Mouse (Mus musculus) gastrocnemius, adult 2 months (tissue): Measurements from ENCODE around the gene Grik4. TPM values are rescaled to one million over a fixed set of nuclear protein-coding genes. Genes with fewer than 3 reads are reported as not detected.
"Not testable (repeated sequence)": the region's sequence is repeated elsewhere in the genome, so short reads cannot be mapped to it uniquely, and the experiment has no call there.

Experiments
- DNase-seq: peaks from one replicate; pipeline ENCODE4 v3.0.0; 2022
- H3K27ac ChIP-seq: fragments of 200-600 bp; 2 replicates; pipeline ENCODE4 v1.8.1; 2022; ENCODE audit warnings: mild to moderate bottlenecking
- H3K4me3 ChIP-seq: fragments of 200-600 bp; 2 replicates; pipeline ENCODE4 v1.8.1; 2022; ENCODE audit warnings: mild to moderate bottlenecking, moderate library complexity
- CTCF ChIP-seq: fragments of 200-600 bp; IDR thresholded peaks from 2 replicates; pipeline ENCODE4 v1.8.1; 2022; ENCODE audit warnings: antibody characterized with exemption, mild to moderate bottlenecking, moderate library complexity
- intact Hi-C: fragments of 180-260 bp; cut with DNase I; formaldehyde crosslinking; loops from one replicate; pipeline ENCODE4 v1.15.1; 2025
- long read RNA-seq, 2 experiments: library from polyadenylated mRNA; stranded (forward); transcript quantifications; one replicate each; pipeline ENCODE4 v2.0.0; 2021
- total RNA-seq, 2 experiments: library from RNA; stranded (reverse); gene quantifications; 2 replicates each; pipeline ENCODE4 v1.2.3; 2021

Gene Grik4
- total RNA-seq = under 1 TPM in 1 of 2 experiments, not detected in 1; 0.22 TPM
- long read RNA-seq, experiment 1 = 0 reads
- long read RNA-seq, experiment 2 = 0 reads

DNA sequence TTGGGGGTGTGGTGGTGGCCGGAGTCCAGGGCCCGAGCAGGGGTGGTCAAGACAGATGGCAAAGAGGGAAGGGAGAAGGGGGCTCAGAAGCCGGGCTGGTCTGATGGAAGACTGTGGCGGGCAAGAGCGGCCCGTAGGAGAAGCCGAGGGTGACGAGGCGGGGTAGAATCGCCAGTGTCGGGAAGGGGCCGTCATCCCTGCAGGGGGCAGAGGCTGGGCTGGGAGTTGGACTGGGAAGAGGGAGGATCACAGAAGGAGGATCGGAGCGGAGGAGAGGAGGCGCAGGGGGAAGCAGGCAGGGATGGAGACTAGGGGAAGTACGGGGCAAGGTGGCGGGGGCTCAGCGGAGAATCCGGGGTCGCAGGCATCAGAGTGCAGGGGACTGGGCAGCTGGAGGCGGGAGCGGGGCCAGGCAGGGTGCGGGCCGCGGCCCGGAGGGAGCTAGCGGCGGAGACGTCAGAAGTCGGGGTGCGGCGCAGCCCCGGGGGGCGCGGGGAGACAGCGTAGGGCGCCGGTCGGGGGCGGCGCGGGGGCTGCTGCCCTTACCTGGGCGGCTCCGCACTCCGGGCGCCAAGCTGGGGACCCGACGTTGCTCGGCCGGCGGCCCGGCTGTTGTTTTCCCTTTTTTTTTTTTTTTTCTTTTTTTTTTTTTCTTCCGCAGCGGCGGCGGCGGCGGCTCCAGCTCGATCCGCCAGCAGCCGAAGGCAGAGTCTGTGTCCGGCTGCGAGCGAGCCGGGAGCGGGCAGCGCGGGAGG lies at the start of gene Grik4:
TSS of gene Grik4 (minus strand) at position 713 of the 755 bp plus-strand sequence.
- Histone ChIP-seq H3K27ac (peak within 1 kb of the TSS; percentile 64), H3K4me3 (peak within 1 kb of the TSS; percentile 83)
- intact Hi-C loops = loop anchor here (1.0 to 2.0 kb wide), 3 partner anchors 156 to 617 kb away; no protein-coding TSS in a partner anchor
- DNase-seq = peak; percentile 65
- no peak for TF ChIP-seq CTCF

GRCm38 (mm10) chr9:42993659-42994058 lies 49.4 kb upstream of the Grik4 start:
- Histone ChIP-seq H3K4me3 (no peak overlapping the region), H3K27ac (no peak overlapping the region)
- DNase-seq = no peak
- TF ChIP-seq CTCF = no peak
- intact Hi-C loops = no loop called here

- no peak overlapping the region for H3K27ac ChIP-seq
- no peak for DNase-seq
- H3K4me3 ChIP-seq = no peak overlapping the region
- no peak for TF ChIP-seq CTCF
- intact Hi-C loops = no loop called here
Measured at GRCm38 (mm10) chr9:42987988-42988387, 43.7 kb upstream of the Grik4 start.

- intact Hi-C loops = no loop called here
- Histone ChIP-seq H3K27ac (no peak overlapping the region), H3K4me3 (no peak overlapping the region)
- no peak for TF ChIP-seq CTCF
- no peak for DNase-seq
Measured at GRCm38 (mm10) chr9:42968894-42969521, 24.7 kb upstream of the Grik4 start.

DNA sequence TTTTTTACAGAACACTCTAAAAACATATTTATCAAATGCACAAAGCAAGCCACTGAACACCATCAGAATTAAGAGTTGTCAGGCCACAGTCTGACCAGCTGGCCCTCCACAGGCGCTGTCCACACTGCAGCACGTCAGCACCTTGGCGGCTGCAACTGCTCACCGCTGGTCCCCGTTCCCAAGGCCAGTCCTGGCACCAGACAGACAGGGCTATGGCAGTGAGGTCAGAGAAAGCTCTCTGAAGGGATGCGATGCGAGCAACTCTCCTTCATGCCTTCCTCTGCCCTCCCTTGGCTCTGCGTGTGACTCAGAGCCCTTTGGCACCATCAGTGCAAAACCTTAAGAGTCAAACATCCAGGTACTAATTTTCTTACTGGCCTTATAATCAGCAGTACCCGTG lies 23.4 kb upstream of the Grik4 start:
- intact Hi-C loops = no loop called here
- H3K4me3 ChIP-seq = no peak overlapping the region
- no peak for TF ChIP-seq CTCF
- DNase-seq = no peak
- no peak overlapping the region for H3K27ac ChIP-seq

GRCm38 (mm10) chr9:42964809-42965208 lies 20.5 kb upstream of the Grik4 start:
- intact Hi-C loops, DNase-seq: not testable (repeated sequence)

DNA sequence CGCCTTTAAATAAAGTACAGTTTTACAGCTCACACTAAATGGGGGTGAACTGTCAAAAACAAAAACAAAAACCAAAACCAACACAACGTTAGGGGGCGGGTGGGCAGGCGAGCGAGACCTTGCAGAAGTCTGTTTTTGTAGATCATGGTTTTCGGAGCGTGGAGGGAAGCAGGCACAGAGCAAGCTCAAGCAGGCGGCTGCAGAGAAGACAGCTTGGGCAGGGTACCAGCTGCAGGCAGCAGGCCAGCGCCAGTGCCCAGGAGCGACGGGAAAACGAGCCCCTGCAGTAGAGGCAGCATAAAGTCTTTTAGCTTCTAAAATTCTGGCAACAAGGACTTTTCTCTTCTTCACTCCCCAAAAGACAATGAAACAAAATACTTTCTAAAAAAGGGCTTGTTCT lies 20.1 kb upstream of the Grik4 start:
- peak; percentile 46 for DNase-seq
- TF ChIP-seq CTCF = no peak
- intact Hi-C loops = no loop called here
- no peak overlapping the region for H3K4me3 ChIP-seq
- H3K27ac ChIP-seq = no peak overlapping the region

More at GRCm38 (mm10) chr9:42964809-42965208, 20.5 kb upstream of the Grik4 start:
- not testable (repeated sequence) for H3K4me3 ChIP-seq, H3K27ac ChIP-seq

DNA sequence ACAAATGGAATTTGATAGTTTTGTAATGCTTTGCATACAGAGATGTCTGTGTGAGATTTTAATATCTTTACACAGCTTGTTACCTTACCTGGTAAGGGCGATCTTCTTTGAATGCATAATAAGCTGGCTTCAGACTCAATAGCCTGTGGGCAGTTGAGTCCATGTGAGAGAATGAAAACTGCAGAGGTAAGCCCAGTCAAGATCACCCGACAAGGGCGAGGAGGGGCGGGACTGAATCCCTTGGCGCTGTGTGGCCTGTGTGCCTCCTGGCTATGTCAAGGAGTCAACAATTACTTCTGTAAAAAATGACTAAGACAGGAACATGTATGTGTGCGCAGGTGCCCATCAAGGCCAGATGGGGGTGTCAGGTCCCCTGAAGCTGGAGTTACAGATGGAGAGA lies 18.2 kb upstream of the Grik4 start:
- intact Hi-C loops = no loop called here
- no peak for DNase-seq
- no peak for TF ChIP-seq CTCF
- H3K27ac ChIP-seq = no peak overlapping the region
- no peak overlapping the region for H3K4me3 ChIP-seq

DNA sequence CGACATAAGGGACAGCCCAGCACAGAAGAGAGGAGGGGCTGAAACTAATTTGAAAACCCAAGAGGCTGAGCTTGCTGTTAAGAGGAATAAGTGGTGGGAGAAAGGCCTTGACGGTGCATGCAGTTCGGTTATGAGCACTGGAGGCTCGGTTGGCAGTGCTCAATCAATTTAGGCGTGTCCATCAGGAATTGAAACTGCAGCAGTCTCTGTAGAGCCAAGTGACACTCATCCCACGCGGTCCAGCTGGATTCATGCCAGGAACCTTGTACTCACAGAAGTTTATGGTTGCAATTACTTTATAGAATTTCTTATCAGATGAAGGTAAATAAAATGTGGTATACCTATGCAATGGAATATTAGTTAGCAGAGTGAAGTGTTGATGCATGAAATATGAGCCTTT lies 14.1 kb upstream of the Grik4 start:
- intact Hi-C loops = no loop called here
- no peak overlapping the region for H3K27ac ChIP-seq
- TF ChIP-seq CTCF = no peak
- H3K4me3 ChIP-seq = no peak overlapping the region
- peak; percentile 38 for DNase-seq

GRCm38 (mm10) chr9:42948381-42948780 lies 4.1 kb upstream of the Grik4 start:
- H3K27ac ChIP-seq = no peak overlapping the region
- DNase-seq = no peak
- TF ChIP-seq CTCF = no peak
- intact Hi-C loops = loop anchor here (5.0 kb wide), 1 partner anchor 396 kb away; no protein-coding TSS in a partner anchor
- no peak overlapping the region for H3K4me3 ChIP-seq

- intact Hi-C loops = loop anchor here (2.0 to 5.0 kb wide), 2 partner anchors 393 to 618 kb away; no protein-coding TSS in a partner anchor
- Histone ChIP-seq H3K27ac (no peak overlapping the region), H3K4me3 (no peak overlapping the region)
- no peak for TF ChIP-seq CTCF
- DNase-seq = no peak
Measured at GRCm38 (mm10) chr9:42945174-42945573, 881 bp upstream of the Grik4 start.

DNA sequence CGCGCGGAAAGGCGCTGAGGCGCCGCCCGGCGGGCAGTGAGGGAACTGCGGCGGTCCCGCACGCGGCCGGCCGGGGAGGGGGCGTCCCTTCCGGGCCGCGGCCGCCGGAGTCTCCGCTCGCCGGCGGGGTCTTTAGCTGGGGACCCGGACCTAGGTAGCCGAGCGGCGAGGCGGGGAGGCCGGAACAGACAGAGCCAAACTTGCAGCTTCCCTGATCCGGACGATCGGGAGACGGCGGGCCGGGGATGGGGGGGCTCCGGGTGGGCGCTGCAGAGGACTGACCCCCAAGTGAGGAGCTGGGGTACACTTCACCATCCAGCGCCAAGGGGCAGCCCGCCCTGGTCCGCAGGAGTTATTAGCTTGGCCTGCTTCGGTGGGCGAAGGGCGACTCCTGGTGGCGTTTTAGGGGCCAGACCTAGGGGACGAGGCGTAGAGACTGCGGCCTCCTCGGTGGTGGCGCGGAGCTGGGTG lies 278 bp upstream of the Grik4 start:
- intact Hi-C loops = loop anchor here (1.0 to 5.0 kb wide), 4 partner anchors 156 to 618 kb away; no protein-coding TSS in a partner anchor
- H3K4me3 ChIP-seq = peak overlapping the region; percentile 83

GRCm38 (mm10) chr9:42943057-42943529 lies 1.2 kb downstream of the Grik4 start:
- Histone ChIP-seq H3K27ac (0 out of 2 replicates have a peak overlapping the region, but pooled peaks have one; percentile 20), H3K4me3 (peak overlapping the region; percentile 83)
- TF ChIP-seq CTCF = no peak
- peak; percentile 35 for DNase-seq
- intact Hi-C loops = no loop called here

More for the DNA sequence above, 278 bp upstream of the Grik4 start:
- peak; percentile 89 for DNase-seq
- H3K27ac ChIP-seq = peak overlapping the region; percentile 25; the same call in 1 of the 2 replicates
- peak; percentile 65 for TF ChIP-seq CTCF
